Mouse (Mus musculus): ENCODE measurements around the gene Mcub.
A peak's percentile ranks its signal among the peaks of the same experiment; 100 is the strongest.

Mcub gene

DNA sequence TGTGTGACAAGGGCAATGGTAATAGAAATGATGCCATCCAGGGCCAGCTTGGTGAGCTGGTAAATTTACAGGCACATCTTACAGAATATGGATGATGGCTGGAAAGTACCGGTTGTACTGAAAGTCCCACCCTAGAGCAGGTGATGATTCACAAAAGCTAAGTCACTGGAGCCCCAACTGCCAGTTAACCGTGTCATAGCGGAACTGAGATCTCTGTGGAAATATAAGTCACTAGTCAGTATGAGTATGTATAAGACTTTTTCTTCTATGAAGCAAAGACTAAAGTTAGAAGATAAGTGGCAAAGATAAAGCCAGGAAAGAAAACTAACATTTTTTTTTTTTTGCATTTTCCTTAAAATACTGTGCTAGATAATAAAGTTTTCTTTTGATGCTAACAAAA, 76.9 kb downstream of the Mcub start:
- no peak for DNase-seq (ENCODE audit: low read depth)

DNA sequence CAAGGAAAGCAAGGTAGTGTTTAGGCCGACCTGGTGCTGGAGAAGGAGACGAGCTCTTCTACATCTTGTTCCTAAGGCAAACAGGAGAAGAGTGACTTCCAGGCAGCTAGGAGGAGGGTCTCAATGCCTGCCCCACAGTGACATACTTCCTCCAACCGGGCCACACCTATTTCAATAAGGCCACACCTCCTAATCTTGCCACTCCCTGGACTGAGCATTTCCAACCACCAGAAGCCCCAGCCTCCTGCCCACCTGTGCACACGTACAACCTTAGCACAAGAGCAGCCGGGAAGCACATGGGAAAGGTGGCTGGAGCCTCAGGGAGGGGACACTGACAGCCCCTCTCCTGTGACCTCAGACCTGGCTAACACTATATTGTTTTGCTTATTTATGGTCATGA, 78.0 kb downstream of the Mcub start:
- DNase-seq (ENCODE audit: low read depth): no peak

DNA sequence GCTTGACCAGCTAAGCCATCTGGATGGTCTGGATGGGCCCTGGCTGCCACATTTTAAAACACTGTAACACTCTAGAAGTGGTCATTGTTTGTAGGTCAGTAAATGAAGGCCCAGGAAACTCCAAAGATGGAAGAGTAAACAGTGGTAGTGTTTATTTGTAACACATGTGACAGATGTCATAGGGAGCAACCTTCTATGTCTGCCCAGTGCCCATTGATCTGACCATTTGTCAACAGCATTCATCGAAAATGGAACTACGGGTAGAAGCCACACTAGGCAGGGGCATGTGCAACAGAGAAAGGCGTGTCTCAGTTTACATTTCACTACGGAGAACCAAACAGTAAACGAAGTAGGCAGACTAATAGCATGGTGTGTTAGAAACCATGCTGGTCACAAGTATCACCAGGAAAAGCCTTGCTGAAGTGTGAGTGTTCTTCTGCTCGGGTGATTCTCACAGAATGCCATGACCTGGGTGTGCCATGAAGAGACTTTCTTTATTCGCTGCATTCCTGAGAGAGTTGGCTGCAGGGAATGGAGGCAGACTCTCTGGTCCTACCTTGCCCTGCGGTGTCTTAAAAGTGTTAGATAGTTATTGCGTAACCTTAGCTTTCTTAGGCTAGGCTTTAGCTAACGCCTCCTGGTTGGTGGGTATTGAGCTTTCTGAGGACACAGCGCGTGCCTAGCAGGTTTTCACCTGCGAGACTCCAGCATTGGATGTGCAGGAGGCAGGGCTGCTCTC, 82.1 kb downstream of the Mcub start:
- no peak for DNase-seq (ENCODE audit: low read depth)

DNA sequence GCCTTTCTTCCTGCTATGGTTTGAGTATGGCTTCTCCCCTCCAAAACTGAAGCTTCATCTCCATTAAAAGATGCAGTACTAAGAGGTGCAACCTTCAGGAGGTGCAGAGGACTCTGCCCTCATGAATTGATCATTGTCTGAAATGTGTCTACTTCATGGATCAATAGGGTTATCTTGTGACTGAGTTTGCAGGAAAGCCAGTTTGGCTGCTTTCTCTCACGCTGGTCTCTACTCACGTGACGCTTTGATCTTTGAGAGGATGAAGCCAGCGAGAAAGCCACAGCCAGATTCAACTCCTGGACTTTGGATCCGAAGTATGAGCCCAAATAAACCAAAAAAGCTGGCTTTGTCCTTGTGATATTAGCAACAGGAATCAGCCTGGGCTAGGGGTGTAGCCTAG, 83.6 kb downstream of the Mcub start:
- DNase-seq (ENCODE audit: low read depth): no peak

DNA sequence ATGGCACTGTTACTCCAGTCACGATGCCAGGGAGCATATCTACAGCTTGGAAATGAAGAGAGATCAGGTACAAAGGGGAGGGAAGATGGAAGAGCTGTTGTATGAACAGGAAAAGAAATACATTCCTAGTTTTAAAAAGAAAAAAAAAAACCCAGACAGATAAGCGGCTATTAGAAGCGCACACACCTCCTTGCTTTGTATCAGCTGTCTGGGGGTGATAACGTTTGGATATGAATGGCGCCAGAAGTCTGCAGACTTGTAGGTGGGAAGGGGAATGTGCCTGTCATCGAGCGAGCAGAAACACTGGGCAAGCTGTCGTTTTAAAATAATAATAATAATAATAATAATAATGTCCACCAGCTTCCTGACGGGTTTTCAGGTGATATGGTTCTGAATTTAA, 84.4 kb downstream of the Mcub start:
- DNase-seq (ENCODE audit: low read depth): no peak

DNA sequence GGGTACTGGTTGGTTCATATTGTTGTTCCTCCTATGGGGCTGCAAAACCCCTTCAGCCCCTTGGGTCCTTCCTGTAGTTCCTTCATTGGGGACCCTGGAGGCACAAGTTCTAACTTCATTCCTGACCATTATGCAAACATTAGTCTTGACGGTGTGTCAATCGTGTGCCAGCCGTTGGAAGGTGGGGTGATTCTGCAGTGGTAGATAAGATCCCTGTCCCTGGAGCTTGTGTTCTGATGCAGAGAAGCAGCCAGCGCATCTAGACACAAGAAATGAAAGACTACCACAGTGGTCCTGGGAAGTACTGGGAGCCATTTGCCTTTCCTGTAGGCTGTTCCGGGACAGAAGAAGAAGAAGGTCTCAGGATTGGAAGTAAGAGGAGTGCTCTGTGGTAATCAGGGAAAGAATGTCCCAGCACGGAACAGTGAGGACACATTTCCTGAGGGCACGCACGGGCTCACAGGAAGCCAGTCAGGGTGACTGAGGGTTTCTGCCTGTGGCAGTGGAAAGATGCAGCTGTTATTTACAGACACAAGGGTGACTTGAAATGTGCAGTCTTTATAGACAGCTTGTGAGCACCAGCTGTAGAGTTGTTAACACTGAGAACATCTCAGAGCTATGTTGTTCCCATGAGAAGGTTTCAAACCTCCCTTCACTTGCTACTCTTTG, 88.9 kb downstream of the Mcub start:
- no peak for DNase-seq (ENCODE audit: low read depth)

DNA sequence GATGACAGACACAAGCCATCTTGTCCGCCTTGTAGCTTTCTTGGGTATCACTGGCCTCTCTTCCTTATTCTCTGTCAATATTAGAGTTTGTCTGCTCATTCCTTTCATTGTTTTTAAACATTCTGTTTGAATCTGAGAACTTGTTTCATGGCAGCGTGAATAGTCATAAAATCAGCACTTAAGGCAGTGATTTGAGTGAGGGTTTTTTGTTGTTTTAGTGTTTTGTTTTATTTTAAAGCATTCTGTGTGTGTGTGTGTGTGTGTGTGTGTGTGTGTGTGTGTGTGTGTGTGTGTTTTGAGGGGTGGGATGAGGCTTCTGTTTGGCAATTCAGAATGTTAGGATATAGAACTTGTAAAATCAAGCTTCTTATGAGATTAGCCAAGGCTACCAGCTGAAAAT, 90.1 kb downstream of the Mcub start:
- DNase-seq (ENCODE audit: low read depth): no peak

DNA sequence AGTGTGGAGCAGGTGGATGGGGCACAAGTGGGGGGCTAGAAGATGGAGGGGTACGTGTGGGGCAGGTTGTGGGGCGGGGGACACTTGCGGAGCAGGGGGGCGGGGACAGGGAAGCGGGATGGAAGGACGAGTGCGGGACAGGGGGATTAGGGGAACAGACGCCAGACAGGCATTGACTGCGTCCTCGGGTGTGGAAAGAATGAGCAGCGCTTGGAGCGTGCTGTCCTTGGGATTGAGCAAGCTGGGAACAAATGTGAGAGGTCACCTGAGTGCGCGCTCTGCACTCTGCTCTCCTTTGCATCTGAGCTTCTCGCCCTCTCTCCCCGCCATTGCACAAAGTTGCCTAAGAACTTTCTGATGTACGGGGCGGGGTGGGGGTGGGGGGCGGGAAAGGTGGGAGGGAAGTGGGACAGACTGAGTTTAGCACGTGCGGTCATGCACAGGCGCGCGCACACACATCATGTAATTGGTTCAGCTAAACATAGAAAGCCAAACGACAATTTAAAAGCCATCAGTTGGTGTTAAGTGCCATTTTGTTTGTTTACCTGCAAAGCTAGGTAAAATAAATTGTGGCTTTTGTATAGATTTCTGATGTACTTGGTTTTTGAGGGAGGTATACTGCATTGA, 90.8 kb downstream of the Mcub start:
- peak; percentile 41 for DNase-seq (ENCODE audit: low read depth)

DNA sequence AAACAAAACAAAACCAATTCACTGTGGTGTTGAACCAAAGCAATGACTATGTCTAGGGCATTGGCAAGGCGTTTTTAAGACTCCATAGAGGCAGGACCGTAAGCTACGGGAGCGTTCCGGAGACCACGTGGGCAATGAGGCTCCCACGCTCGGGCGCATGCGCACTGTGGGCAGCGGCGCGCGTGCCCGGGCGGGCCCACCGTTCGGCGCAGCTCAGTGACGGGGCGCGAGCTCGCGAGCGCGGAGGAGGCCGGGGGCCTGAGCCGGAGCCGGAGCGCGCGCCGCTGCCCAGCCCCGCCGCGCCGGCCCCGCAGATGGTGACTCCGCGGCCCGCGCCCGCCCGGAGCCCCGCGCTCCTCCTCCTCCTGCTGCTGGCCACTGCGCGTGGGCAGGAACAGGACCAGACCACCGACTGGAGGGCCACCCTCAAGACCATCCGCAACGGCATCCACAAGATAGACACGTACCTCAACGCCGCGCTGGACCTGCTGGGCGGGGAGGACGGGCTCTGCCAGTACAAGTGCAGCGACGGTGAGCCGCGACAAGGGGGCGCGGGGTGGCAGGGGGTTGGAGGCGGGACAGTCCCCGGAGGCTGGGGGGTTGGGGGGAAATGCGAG, 91.5 kb downstream of the Mcub start, which contains the start of gene Pla2g12a:
TSS of gene Pla2g12a (plus strand) at position 202 of the 617 bp plus-strand sequence.
- DNase-seq (ENCODE audit: low read depth): peak; percentile 89

DNA sequence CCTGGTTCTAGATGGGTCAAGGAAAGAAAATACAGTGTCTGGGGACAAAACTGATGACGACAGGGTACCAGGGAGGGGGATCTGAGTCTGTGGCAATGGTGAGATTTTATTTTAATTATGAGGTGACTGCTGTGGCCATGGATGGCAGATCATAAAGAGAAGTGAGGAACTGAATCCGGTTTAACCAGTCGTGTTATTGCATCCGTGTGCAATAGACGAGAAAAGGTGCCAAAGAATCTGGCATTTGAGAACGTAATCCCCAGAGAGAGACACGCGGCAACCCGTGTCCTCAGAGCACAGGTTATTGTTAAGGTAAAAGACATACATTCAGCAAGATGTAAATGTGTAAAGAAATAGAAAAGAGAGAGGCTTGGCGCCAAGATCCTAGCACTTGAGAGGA, 92.7 kb downstream of the Mcub start:
- DNase-seq (ENCODE audit: low read depth): no peak
